Mouse (Mus musculus): Measurements from ENCODE around the gene H2-M5. TPM values are rescaled to one million over a fixed set of nuclear protein-coding genes. Genes with fewer than 3 reads are reported as not detected.

Gene H2-M5
- polyA plus RNA-seq, 1 experiment from 2014 or later: 0.17 TPM

DNA sequence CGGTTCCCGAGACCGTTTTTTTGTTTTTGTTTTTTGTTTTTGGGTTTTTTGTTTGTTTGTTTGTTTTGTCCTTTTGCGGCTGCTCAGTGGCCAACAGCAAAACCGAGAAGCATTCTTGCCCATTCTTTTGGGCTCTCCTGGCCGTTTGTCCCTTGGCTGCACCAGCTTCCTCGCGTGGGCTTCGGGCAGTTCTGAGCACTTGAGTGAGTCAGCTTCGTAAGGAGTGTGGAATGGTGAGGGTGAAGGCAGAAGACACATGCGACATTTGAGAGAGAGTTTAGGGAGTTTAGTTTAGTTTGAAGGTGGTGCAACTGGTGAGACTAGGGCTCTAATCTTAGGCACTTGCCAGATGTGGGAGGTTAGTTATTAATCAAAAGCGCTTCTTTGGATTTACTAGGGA lies 30.5 kb downstream of the H2-M5 start:
- Histone ChIP-seq H3K9me3 (ENCODE audit: low read depth, low read length) (no peaks in the 10 kb centered on the region), H3K27me3 (ENCODE audit: insufficient read depth, low read length) (no peaks in the 10 kb centered on the region), H3K4me3 (ENCODE audit: low read depth, low read length) (peak overlapping the region; percentile 55), H3K4me1 (ENCODE audit: insufficient read depth) (no peaks in the 10 kb centered on the region), H3K36me3 (ENCODE audit: insufficient read depth) (peaks cover 15% of the 10 kb centered on the region; the same call in 1 of the 2 replicates), H3K27ac (ENCODE audit: low read depth) (peak overlapping the region; percentile 84), H3K9ac (peak overlapping the region; percentile 75), H3K4me2 (peak overlapping the region; percentile 79)
- DNase-seq (peak; percentile 32), ATAC-seq (ENCODE audit: insufficient read depth) (no peak)
- 8% methylated on average over 12 of the region's 12 CpGs for WGBS
- TF ChIP-seq CTCF (IDR thresholded peaks at IDR 0.05; ENCODE audit: low read depth): no peak

DNA sequence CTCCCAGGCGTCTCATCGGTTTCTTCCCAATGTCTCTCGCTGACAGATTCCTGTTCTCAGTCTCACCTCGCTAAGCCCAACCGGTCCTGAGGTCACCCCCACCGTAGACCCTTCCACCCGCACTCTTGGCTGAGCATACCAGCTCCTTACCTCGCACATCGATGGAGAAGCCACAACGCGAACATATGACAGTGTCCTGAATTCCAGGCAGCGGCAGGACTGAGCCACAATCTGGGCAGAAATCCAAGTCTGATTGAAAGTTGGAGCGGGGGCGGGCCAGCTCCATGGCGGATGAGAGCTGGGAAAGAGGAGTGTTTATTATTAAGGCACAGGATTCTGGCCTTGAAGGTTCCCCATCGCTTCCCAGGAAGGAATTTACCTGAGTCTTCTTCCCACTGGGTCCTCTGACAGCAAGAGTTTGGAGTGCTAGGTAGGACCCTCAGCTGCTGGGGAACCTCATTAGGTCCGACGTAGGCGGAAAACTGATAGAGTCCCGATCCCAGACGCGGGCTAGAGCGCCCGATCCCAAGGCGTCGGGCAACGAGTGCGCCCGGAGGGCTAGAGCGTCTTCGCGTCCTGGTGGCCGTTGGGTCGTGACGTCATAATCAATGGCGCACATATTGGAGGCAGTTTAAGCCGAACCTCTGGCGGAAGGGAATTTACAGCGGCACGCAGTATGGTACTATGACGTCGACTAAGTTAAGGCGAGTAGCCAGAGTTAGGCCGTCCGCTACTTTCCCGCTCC lies 31.2 kb downstream of the H2-M5 start, which contains the start of the genes Znrd1 and Znrd1as:
Znrd1 (minus strand) TSS at position 561 of the 745 bp plus-strand sequence.
Znrd1as (plus strand) TSS at position 594 of the 745 bp plus-strand sequence.
- peak within 1 kb of the TSS; percentile 75 for H3K9ac ChIP-seq
- H3K27me3 ChIP-seq (ENCODE audit: insufficient read depth, low read length): no peaks in the 10 kb centered on the region
- WGBS: under 1% methylated on average over 46 of the region's 46 CpGs
- H3K27ac ChIP-seq (ENCODE audit: low read depth): peak within 1 kb of the TSS; percentile 84
- peak within 1 kb of the TSS; percentile 79 for H3K4me2 ChIP-seq
- DNase-seq: peak; percentile 100
- H3K4me3 ChIP-seq (ENCODE audit: low read depth, low read length): peak within 1 kb of the TSS; percentile 55
- no peaks in the 10 kb centered on the region for H3K4me1 ChIP-seq (ENCODE audit: insufficient read depth)
- H3K36me3 ChIP-seq (ENCODE audit: insufficient read depth): peaks cover 15% of the 10 kb centered on the region; the same call in 1 of the 2 replicates
- H3K9me3 ChIP-seq (ENCODE audit: low read depth, low read length): no peaks in the 10 kb centered on the region
- peak; percentile 98 for ATAC-seq (ENCODE audit: insufficient read depth)
- TF ChIP-seq CTCF (IDR thresholded peaks at IDR 0.05; ENCODE audit: low read depth): no peak

DNA sequence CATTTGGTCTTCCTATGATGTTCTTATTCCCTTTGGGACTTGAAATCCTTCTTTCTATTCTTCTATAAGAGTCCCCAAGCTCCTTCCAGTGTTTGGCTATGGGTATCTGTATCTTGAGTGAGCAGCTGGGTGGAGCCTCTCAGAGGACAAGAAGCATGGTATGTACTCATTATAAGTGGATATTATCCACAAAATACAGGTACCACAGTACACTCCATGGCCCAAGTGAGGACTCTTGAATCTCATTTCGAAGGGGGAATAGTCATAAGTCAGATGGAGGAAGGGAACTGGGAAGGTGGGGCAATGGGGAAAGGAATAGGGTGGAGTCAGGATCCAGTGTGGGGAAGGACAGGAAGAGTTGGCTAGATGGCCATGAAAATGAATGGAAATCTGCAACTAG lies 36.3 kb downstream of the H2-M5 start:
- no peak overlapping the region for H3K4me2 ChIP-seq
- WGBS: 97% methylated on average over 1 of the region's 1 CpGs
- no peak overlapping the region for H3K4me3 ChIP-seq (ENCODE audit: low read depth, low read length)
- no peak overlapping the region for H3K27ac ChIP-seq (ENCODE audit: low read depth)
- DNase-seq: no peak
- H3K9ac ChIP-seq: no peak overlapping the region
- no peaks in the 10 kb centered on the region; the same call in 1 of the 2 replicates for H3K4me1 ChIP-seq (ENCODE audit: insufficient read depth)
- no peaks in the 10 kb centered on the region for H3K27me3 ChIP-seq (ENCODE audit: insufficient read depth, low read length)
- no peak for ATAC-seq (ENCODE audit: insufficient read depth)
- TF ChIP-seq CTCF (IDR thresholded peaks at IDR 0.05; ENCODE audit: low read depth): no peak
- H3K36me3 ChIP-seq (ENCODE audit: insufficient read depth): peaks cover 28% of the 10 kb centered on the region
- no peaks in the 10 kb centered on the region for H3K9me3 ChIP-seq (ENCODE audit: low read depth, low read length)

DNA sequence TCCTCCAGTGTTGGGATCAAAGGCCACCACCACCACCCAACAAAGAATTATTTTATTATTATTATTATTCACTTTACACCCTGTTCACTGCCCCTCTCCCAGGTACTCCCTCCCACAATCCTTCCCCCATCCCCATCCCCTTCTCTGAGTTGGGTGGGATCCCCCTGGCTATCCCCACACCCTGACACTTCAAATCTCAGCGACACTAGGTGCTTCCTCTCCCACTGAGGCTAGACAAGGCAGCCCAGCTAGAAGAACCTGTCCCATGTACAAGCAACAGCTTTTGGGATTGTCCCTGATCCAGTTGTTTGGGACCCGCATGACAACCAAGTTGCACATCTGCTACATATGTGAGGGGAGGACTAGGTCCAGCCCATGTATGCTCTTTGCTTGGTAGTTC lies 36.7 kb downstream of the H2-M5 start:
- no peak for TF ChIP-seq CTCF (IDR thresholded peaks at IDR 0.05; ENCODE audit: low read depth)
- ATAC-seq (ENCODE audit: insufficient read depth) (no peak), DNase-seq (no peak)
- H3K4me1 ChIP-seq (ENCODE audit: insufficient read depth): no peaks in the 10 kb centered on the region; the same call in 1 of the 2 replicates
- H3K27me3 ChIP-seq (ENCODE audit: insufficient read depth, low read length): no peaks in the 10 kb centered on the region
- H3K4me3 ChIP-seq (ENCODE audit: low read depth, low read length): no peak overlapping the region
- H3K36me3 ChIP-seq (ENCODE audit: insufficient read depth): peaks cover 28% of the 10 kb centered on the region
- H3K27ac ChIP-seq (ENCODE audit: low read depth): no peak overlapping the region
- no peak overlapping the region for H3K9ac ChIP-seq
- no peak overlapping the region for H3K4me2 ChIP-seq
- WGBS: 86% methylated on average over 2 of the region's 2 CpGs
- no peaks in the 10 kb centered on the region for H3K9me3 ChIP-seq (ENCODE audit: low read depth, low read length)

DNA sequence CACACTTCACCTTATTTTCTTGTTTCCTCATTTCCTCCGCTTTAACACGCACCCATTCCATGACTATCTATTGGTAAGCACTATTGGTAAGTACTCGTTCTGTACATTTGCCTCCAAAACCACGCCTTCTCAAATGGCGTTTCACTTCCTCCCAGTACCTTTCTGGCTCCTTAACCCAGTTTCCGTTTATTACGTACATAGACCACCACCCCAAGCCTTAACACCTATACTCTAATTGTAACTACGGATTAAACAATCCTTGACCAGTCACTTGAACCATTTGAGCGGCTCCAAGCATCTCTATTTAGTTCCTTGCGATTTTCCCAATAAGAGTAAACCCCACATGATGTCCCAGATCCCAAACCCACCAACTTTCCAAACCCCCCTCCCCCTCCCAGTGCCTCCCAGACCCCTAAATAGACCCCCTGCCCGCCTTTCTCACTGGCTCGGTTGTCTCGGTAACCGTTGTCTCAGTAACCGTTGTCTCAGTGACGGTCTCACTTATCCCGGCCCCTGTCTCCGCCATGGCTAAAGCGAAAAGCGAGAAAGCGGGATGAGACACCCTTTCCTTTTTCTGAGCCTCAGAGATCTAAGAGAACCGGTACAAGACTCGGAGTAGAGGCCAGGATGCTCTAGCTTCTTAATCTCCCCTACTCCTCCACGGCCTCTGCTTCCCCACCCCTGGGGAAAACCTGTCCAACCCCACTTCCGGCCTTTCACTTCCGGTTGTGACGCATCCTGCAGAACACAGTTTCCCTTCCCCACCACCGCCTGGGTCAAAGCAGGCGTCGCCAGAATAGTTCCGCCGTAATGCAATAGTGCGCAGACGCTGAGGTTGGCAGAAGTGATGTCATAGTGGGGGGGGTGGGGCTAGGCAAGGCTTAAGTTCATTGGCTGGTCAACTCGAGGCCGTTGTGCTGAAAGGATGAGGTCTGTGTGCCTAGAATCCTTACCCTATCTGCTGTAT lies 38.1 kb downstream of the H2-M5 start, which contains the start of gene Ppp1r11:
Ppp1r11 (minus strand) TSS at position 761 of the 967 bp plus-strand sequence.
- Histone ChIP-seq H3K27me3 (ENCODE audit: insufficient read depth, low read length) (peaks cover 7% of the 10 kb centered on the region), H3K4me1 (ENCODE audit: insufficient read depth) (no peaks in the 10 kb centered on the region; the same call in 1 of the 2 replicates), H3K27ac (ENCODE audit: low read depth) (peak within 1 kb of the TSS; percentile 25; the same call in 1 of the 2 replicates), H3K4me2 (peak within 1 kb of the TSS; percentile 71), H3K36me3 (ENCODE audit: insufficient read depth) (peaks cover 23% of the 10 kb centered on the region), H3K9ac (peak within 1 kb of the TSS; percentile 76), H3K4me3 (ENCODE audit: low read depth, low read length) (peak within 1 kb of the TSS; percentile 61), H3K9me3 (ENCODE audit: low read depth, low read length) (no peaks in the 10 kb centered on the region)
- peak; percentile 98 for DNase-seq
- ATAC-seq (ENCODE audit: insufficient read depth): peak; percentile 96
- TF ChIP-seq CTCF (IDR thresholded peaks at IDR 0.05; ENCODE audit: low read depth): no peak
- 2% methylated on average over 36 of the region's 36 CpGs for WGBS

DNA sequence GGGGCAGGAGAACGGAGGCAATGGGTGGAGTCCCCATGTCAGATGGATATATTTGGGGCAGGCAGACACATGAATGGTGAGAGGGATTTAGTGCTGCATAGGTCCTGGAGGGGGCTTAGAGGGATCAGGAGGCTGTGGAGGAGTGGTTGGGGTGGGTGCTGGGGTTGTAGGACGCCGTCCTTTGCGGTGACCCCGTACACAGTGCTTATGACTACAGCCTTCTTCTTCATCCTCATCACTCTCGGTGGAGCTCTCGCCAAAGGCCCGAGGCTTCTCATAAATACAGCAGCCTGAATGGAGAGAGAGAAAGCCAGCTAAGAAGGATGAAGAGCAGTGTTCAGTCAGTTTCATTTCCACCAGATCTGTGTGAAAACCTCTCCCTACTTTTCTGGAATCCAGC lies 40.1 kb downstream of the H2-M5 start:
- peaks cover 27% of the 10 kb centered on the region for H3K27me3 ChIP-seq (ENCODE audit: insufficient read depth, low read length)
- no peak overlapping the region for H3K4me3 ChIP-seq (ENCODE audit: low read depth, low read length)
- H3K36me3 ChIP-seq (ENCODE audit: insufficient read depth): peaks cover 15% of the 10 kb centered on the region
- no peak for TF ChIP-seq CTCF (IDR thresholded peaks at IDR 0.05; ENCODE audit: low read depth)
- no peak overlapping the region for H3K4me2 ChIP-seq
- no peak overlapping the region for H3K27ac ChIP-seq (ENCODE audit: low read depth)
- 94% methylated on average over 8 of the region's 8 CpGs for WGBS
- DNase-seq: no peak
- ATAC-seq (ENCODE audit: insufficient read depth): no peak
- no peaks in the 10 kb centered on the region for H3K9me3 ChIP-seq (ENCODE audit: low read depth, low read length)
- no peak overlapping the region for H3K9ac ChIP-seq
- no peaks in the 10 kb centered on the region; the same call in 1 of the 2 replicates for H3K4me1 ChIP-seq (ENCODE audit: insufficient read depth)
